Mouse (Mus musculus) lung, postnatal 0 days (tissue): ENCODE data around the gene Gria1.

Experiments used
- CTCF ChIP-seq: IDR thresholded peaks from 2 replicates; pipeline ENCODE4 v1.5.1; 2016; ENCODE audit warnings: antibody characterized with exemption, mild to moderate bottlenecking
- EP300 ChIP-seq: IDR thresholded peaks from 2 replicates; pipeline ENCODE4 v1.6.1; 2016; ENCODE audit warnings: antibody characterized with exemption, mild to moderate bottlenecking, control low read depth

- TF ChIP-seq CTCF (no peak), EP300 (no peak)
Measured at GRCm38 (mm10) chr11:57011691-57012039, 478 bp downstream of the Gria1 start.
